Mouse (Mus musculus): ENCODE measurements around the gene Rnf133.

The Rnf133 gene

GRCm38 (mm10) chr6:23650205-23650604 lies at the start of gene Rnf133:
Rnf133 (minus strand) TSS chr6:23650305.
- DNase-seq, result no peak

DNA sequence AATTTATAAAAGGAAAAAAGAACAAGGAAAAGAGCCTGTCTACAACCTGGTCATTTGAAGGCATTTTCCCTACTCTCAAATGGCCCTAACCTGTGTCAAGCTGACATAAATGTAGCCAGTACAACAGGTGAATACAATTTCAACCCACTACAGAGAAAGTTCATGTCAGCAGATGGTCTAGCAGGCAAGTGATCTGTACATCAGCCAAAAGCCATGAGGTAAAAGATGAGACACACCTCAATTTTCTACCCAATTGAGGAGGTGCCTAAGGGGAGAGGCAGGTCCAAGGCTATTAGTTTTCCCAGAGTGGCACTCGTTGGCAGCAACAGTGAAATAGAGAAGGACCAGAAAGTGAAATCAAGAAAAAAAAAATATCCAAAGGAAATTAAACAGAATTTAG lies 28.1 kb upstream of the Rnf133 start:
- DNase-seq, result no peak

DNA sequence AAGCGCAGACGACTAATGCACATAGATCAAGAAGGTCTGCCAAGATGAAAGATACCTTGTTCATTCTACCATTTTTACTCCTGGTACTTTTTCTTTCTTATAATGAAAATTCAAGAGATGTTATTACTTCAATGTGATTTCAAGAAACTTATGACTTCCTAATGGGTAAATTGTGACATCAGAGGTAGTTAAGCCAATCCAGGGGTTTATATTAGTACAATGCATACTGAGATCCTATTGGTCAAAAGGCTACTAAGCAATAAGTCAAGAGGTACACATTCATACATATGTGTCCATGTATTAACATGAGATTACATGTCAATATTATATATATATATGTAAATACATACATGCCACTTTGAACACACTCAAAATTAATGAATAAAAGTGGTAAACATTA lies 4.9 kb upstream of the Rnf133 start, which contains the start of gene Rnf148:
Gene Rnf148, minus strand, starts transcription at position 101 of the 400 bp plus-strand sequence.
- no peak for DNase-seq

GRCm38 (mm10) chr6:23648732-23649131 lies 1.4 kb downstream of the Rnf133 start:
- no peak for DNase-seq

DNA sequence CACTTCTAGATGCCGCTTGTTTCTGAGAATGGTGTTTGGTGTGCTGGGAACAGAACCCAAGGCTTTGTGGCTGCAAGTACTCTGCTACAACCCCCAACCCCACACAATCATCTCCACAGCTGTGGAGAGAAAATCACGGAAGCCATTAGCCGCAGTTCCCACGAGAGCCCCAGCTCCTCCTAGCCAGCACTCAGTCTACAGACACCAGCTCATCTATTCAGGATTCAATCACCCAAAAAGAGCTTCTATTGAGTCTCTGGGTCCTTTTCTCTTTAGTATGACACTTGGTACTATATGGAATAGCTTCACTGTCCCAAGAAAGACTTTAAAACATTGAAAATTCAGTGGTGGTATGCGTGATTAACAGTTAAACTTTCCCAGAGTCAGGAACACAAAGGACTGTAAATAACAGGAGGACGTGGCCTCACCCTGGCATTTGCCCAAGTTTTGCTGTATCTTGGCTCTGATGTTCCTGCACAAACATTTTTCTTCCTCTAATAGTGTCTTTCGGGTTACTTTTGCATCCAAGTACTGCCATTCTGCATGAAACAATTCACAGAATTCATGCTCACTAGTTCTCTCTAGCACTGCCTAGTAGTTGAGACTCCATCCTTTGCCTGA lies 2.4 kb downstream of the Rnf133 start:
- no peak for DNase-seq

DNA sequence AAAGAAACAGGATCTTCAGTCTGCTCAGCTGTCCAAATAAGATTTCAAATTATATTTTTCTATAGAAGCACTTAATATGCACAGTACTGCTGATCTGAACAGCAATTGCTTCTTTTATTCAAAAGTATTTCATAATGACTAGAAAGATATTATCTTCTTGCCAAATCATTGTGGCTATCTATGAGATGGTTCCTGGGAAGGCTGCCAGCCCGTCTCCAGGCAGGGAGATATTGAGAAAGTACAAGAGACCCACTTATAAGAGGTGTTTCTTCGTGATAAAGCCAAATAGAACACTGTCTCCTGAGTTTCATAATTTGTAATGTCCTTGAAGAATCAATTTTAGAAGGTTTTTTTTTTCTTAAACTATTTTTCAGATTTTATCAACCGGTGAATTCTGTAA lies 13.0 kb downstream of the Rnf133 start:
- DNase-seq, result peak; percentile 48

- no peak for DNase-seq
These were observed 14.9 kb downstream of the Rnf133 start for GRCm38 (mm10) chr6:23635208-23635607.

DNA sequence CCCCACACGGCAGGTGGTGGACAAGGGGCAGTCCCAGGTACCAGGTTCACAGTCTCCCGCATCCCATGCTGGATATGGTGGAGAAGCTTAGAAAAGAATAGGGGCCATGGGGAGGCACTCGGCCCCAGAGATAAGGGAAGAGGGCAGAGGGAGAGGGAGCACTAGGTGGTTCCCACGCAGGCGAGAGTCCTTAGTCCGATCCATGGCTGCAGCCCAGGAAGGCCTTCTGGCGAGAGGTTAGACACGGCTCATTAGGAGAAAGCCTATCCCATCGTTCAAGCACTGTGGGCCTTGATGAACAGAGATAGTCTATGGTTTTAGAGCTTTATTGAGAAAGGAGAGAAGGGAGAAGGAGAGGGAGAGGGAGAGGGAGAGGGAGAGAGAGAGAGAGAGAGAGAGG lies 16.1 kb downstream of the Rnf133 start:
- no peak for DNase-seq

DNA sequence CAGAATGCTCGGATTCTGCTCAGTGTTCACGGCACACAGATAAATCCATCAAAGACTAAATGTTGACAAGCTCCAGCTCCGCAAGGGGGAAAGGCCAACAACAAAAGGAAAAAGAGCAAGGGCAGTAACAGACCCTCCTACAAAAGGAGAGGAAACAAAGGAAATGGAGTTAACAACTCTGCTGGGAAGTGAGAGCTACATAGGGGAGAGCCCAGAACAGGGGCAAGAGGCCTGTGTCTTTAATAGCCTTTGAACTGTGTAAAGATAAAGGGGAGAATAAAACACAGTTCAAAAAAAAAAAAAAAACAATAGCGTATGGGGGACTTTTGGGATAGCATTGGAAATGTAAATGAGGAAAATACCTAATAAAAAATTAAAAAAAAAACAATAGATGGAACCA lies 19.6 kb downstream of the Rnf133 start:
- DNase-seq, result no peak

Measured in cerebellum, adult 11 months (tissue).